Mouse (Mus musculus) ovary, postnatal 36 days (tissue): ENCODE measurements around the gene Armh1.
"Not testable (repeated sequence)": the region's sequence is repeated elsewhere in the genome, so short reads cannot be mapped to it uniquely, and the experiment has no call there.

Source experiments
- DNase-seq: peaks from one replicate; pipeline ENCODE4 v3.0.0; 2022; ENCODE audit warnings: low spot score, mixed read lengths

Gene Armh1

GRCm38 (mm10) chr4:117267831-117268437 lies 16.0 kb upstream of the Armh1 start:
- DNase-seq: no peak

GRCm38 (mm10) chr4:117267284-117267683 lies 15.4 kb upstream of the Armh1 start:
- peak; percentile 67 for DNase-seq

GRCm38 (mm10) chr4:117262987-117263386 lies 11.1 kb upstream of the Armh1 start:
- DNase-seq: no peak

- DNase-seq: no peak
Observed at GRCm38 (mm10) chr4:117262101-117262913, 10.4 kb upstream of the Armh1 start.

- DNase-seq: no peak
Observed at GRCm38 (mm10) chr4:117261222-117261621, 9.3 kb upstream of the Armh1 start.

- DNase-seq: not testable (repeated sequence)
Observed at GRCm38 (mm10) chr4:117259909-117260308, 8.0 kb upstream of the Armh1 start.

GRCm38 (mm10) chr4:117254672-117255071 lies 2.7 kb upstream of the Armh1 start:
- DNase-seq: no peak

- DNase-seq: no peak
Observed at GRCm38 (mm10) chr4:117254017-117254627, 2.2 kb upstream of the Armh1 start.

- no peak for DNase-seq
Observed at GRCm38 (mm10) chr4:117253218-117254016, 1.5 kb upstream of the Armh1 start.

GRCm38 (mm10) chr4:117252755-117253154 lies 830 bp upstream of the Armh1 start:
- DNase-seq: no peak

GRCm38 (mm10) chr4:117252351-117252750 lies 426 bp upstream of the Armh1 start:
- DNase-seq: no peak

- no peak for DNase-seq
Observed at GRCm38 (mm10) chr4:117250982-117251381, 943 bp downstream of the Armh1 start.

- peak; percentile 28 for DNase-seq
Observed at GRCm38 (mm10) chr4:117240867-117241266, 11.1 kb downstream of the Armh1 start.

- DNase-seq: no peak
Observed at GRCm38 (mm10) chr4:117239153-117239552, 12.8 kb downstream of the Armh1 start.

GRCm38 (mm10) chr4:117235822-117236221 lies 16.1 kb downstream of the Armh1 start:
- DNase-seq: no peak

GRCm38 (mm10) chr4:117234166-117234741 lies 17.7 kb downstream of the Armh1 start:
- DNase-seq: no peak

GRCm38 (mm10) chr4:117231208-117231607 lies 20.7 kb downstream of the Armh1 start:
- no peak for DNase-seq

GRCm38 (mm10) chr4:117230331-117230730 lies 21.6 kb downstream of the Armh1 start:
- DNase-seq: no peak

- no peak for DNase-seq
Observed at GRCm38 (mm10) chr4:117229590-117229989, 22.3 kb downstream of the Armh1 start.

- DNase-seq: no peak
Observed at GRCm38 (mm10) chr4:117225250-117225649, 26.7 kb downstream of the Armh1 start.

GRCm38 (mm10) chr4:117224122-117224521 lies 27.8 kb downstream of the Armh1 start:
- DNase-seq: no peak

- DNase-seq: no peak
Observed at GRCm38 (mm10) chr4:117223001-117223400, 28.9 kb downstream of the Armh1 start.
